Mouse (Mus musculus) liver, embryonic 15.5 days (tissue): ENCODE results near the gene Vmn2r27. TPM values are rescaled to one million over a fixed set of nuclear protein-coding genes. Genes with fewer than 3 reads are reported as not detected.

Experiments
- ATAC-seq: fragments of 200-750 bp; cut with Nextera tagmentation; 2 replicates; pipeline ENCODE4 v1.8.0; 2017; ENCODE audit warnings: moderate number of reproducible peaks, mild to moderate bottlenecking, moderate library complexity; ENCODE audit not compliant: insufficient read depth
- H3K27ac ChIP-seq: fragments of 300-500 bp; sonication (generic); replicated peaks from 2 replicates; pipeline ENCODE4 v1.5.1; 2015; ENCODE audit warnings: mild to moderate bottlenecking, inconsistent platforms
- H3K27me3 ChIP-seq: fragments of 300-500 bp; sonication (generic); 2 replicates; pipeline ENCODE4 v1.6.1; 2015; ENCODE audit warnings: mild to moderate bottlenecking, inconsistent platforms
- H3K36me3 ChIP-seq: fragments of 300-500 bp; sonication (generic); replicated peaks from 2 replicates; pipeline ENCODE4 v1.6.1; 2015; ENCODE audit warnings: moderate library complexity, mild to moderate bottlenecking, inconsistent platforms
- H3K4me1 ChIP-seq: fragments of 300-500 bp; sonication (generic); replicated peaks from 2 replicates; pipeline ENCODE4 v1.6.1; 2015; ENCODE audit warnings: inconsistent platforms
- H3K4me2 ChIP-seq: fragments of 300-500 bp; sonication (generic); 2 replicates; pipeline ENCODE4 v1.6.1; 2015; ENCODE audit warnings: moderate library complexity, mild to moderate bottlenecking, inconsistent platforms
- H3K4me3 ChIP-seq: fragments of 300-500 bp; sonication (generic); replicated peaks from 2 replicates; pipeline ENCODE4 v1.5.1; 2015; ENCODE audit warnings: mild to moderate bottlenecking, inconsistent platforms
- H3K9ac ChIP-seq: fragments of 300-500 bp; sonication (generic); 2 replicates; pipeline ENCODE4 v1.6.1; 2015; ENCODE audit warnings: moderate library complexity, mild to moderate bottlenecking, inconsistent platforms
- H3K9me3 ChIP-seq: fragments of 300-500 bp; sonication (generic); replicated peaks from 2 replicates; pipeline ENCODE4 v1.6.1; 2016; ENCODE audit warnings: inconsistent platforms
- WGBS: fragments of 180-500 bp; shearing (Covaris S2); methylation state at CpG from one replicate; pipeline ENCODE4 v1.1.7; 2015; ENCODE audit warnings: mixed read lengths; ENCODE audit not compliant: insufficient replicate concordance; 5-methylcytosine and 5-hydroxymethylcytosine counted together
- polyA plus RNA-seq: library from polyadenylated mRNA; unstranded; fragments of >200 nt; fragmentation: Nextera tagmentation; extraction: Ambion mirVana; gene quantifications from 2 replicates; pipeline ENCODE4 v1.2.1, GENCODE M21; 2015

Vmn2r27 gene
- polyA plus RNA-seq = not detected in 2 replicates

- Histone ChIP-seq H3K4me3 (no peak within 1 kb of the TSS), H3K4me2 (no peak within 1 kb of the TSS), H3K4me1 (no peaks in the 10 kb centered on the region), H3K9me3 (no peaks in the 10 kb centered on the region), H3K27me3 (no peaks in the 10 kb centered on the region), H3K9ac (no peak within 1 kb of the TSS), H3K36me3 (no peaks in the 10 kb centered on the region), H3K27ac (no peak within 1 kb of the TSS)
- WGBS = 57% methylated on average over 1 of the region's 1 CpGs
- ATAC-seq = no peak
Observed at GRCm38 (mm10) chr6:124231756-124232155, at the start of gene Vmn2r27. TSS of gene Vmn2r27 (minus strand) at chr6:124231856.

- H3K9ac ChIP-seq = no peak overlapping the region
- H3K27me3 ChIP-seq = no peaks in the 10 kb centered on the region
- H3K4me1 ChIP-seq = no peaks in the 10 kb centered on the region
- no peak for ATAC-seq
- no peaks in the 10 kb centered on the region for H3K36me3 ChIP-seq
- H3K4me2 ChIP-seq = no peak overlapping the region
- H3K4me3 ChIP-seq = no peak overlapping the region
- no peaks in the 10 kb centered on the region for H3K9me3 ChIP-seq
- H3K27ac ChIP-seq = no peak overlapping the region
- WGBS = 45% methylated on average over 5 of the region's 5 CpGs
Observed at GRCm38 (mm10) chr6:124278291-124278690, 46.6 kb upstream of the Vmn2r27 start.

- Histone ChIP-seq H3K27ac (no peak overlapping the region), H3K9ac (no peak overlapping the region), H3K4me3 (no peak overlapping the region), H3K36me3 (no peaks in the 10 kb centered on the region), H3K27me3 (no peaks in the 10 kb centered on the region), H3K4me1 (no peaks in the 10 kb centered on the region), H3K4me2 (no peak overlapping the region), H3K9me3 (no peaks in the 10 kb centered on the region)
- WGBS = 63% methylated on average over 5 of the region's 5 CpGs
- no peak for ATAC-seq
Observed at GRCm38 (mm10) chr6:124277641-124278040, 46.0 kb upstream of the Vmn2r27 start.

GRCm38 (mm10) chr6:124273231-124273880, 41.7 kb upstream of the Vmn2r27 start:
- Histone ChIP-seq H3K9me3 (no peaks in the 10 kb centered on the region), H3K27me3 (no peaks in the 10 kb centered on the region), H3K4me3 (no peak overlapping the region), H3K27ac (no peak overlapping the region), H3K4me1 (no peaks in the 10 kb centered on the region), H3K36me3 (no peaks in the 10 kb centered on the region), H3K4me2 (no peak overlapping the region), H3K9ac (no peak overlapping the region)
- peak; percentile 78 for ATAC-seq
- 19% methylated on average over 5 of the region's 5 CpGs for WGBS

GRCm38 (mm10) chr6:124262696-124263095, 31.0 kb upstream of the Vmn2r27 start:
- H3K9me3 ChIP-seq = no peaks in the 10 kb centered on the region
- H3K36me3 ChIP-seq = no peaks in the 10 kb centered on the region
- H3K4me2 ChIP-seq = no peak overlapping the region
- no peaks in the 10 kb centered on the region for H3K4me1 ChIP-seq
- no peak overlapping the region for H3K9ac ChIP-seq
- ATAC-seq = no peak
- WGBS = under 1% methylated on average over 3 of the region's 3 CpGs
- H3K27me3 ChIP-seq = no peaks in the 10 kb centered on the region
- no peak overlapping the region for H3K4me3 ChIP-seq
- no peak overlapping the region for H3K27ac ChIP-seq

GRCm38 (mm10) chr6:124260198-124260931, 28.7 kb upstream of the Vmn2r27 start:
- Histone ChIP-seq H3K27me3 (no peaks in the 10 kb centered on the region), H3K4me3 (no peak overlapping the region), H3K4me2 (no peak overlapping the region), H3K9me3 (no peaks in the 10 kb centered on the region), H3K9ac (no peak overlapping the region), H3K36me3 (no peaks in the 10 kb centered on the region), H3K27ac (no peak overlapping the region), H3K4me1 (no peaks in the 10 kb centered on the region)
- ATAC-seq = no peak
- 24% methylated on average over 10 of the region's 14 CpGs for WGBS

- H3K27me3 ChIP-seq = no peaks in the 10 kb centered on the region
- H3K9ac ChIP-seq = no peak overlapping the region
- no peak overlapping the region for H3K4me3 ChIP-seq
- H3K9me3 ChIP-seq = no peaks in the 10 kb centered on the region
- H3K27ac ChIP-seq = no peak overlapping the region
- no peak overlapping the region for H3K4me2 ChIP-seq
- H3K36me3 ChIP-seq = no peaks in the 10 kb centered on the region
- WGBS = 65% methylated on average over 6 of the region's 6 CpGs
- no peak for ATAC-seq
- H3K4me1 ChIP-seq = no peaks in the 10 kb centered on the region
Observed at GRCm38 (mm10) chr6:124255721-124256470, 24.2 kb upstream of the Vmn2r27 start.

- no peak overlapping the region for H3K4me3 ChIP-seq
- no peak for ATAC-seq
- no peak overlapping the region for H3K4me2 ChIP-seq
- 12% methylated on average over 4 of the region's 4 CpGs for WGBS
- H3K4me1 ChIP-seq = no peaks in the 10 kb centered on the region
- no peaks in the 10 kb centered on the region for H3K27me3 ChIP-seq
- no peak overlapping the region for H3K9ac ChIP-seq
- no peak overlapping the region for H3K27ac ChIP-seq
- H3K36me3 ChIP-seq = no peaks in the 10 kb centered on the region
- no peaks in the 10 kb centered on the region for H3K9me3 ChIP-seq
Observed at GRCm38 (mm10) chr6:124202116-124202515, 29.5 kb downstream of the Vmn2r27 start.

GRCm38 (mm10) chr6:124168499-124169257, 63.0 kb downstream of the Vmn2r27 start:
- no peak overlapping the region for H3K4me3 ChIP-seq
- H3K27me3 ChIP-seq = no peaks in the 10 kb centered on the region
- no peak overlapping the region for H3K4me2 ChIP-seq
- 42% methylated on average over 3 of the region's 3 CpGs for WGBS
- H3K36me3 ChIP-seq = no peaks in the 10 kb centered on the region
- H3K4me1 ChIP-seq = no peaks in the 10 kb centered on the region
- ATAC-seq = no peak
- no peak overlapping the region for H3K9ac ChIP-seq
- no peak overlapping the region for H3K27ac ChIP-seq
- no peaks in the 10 kb centered on the region for H3K9me3 ChIP-seq

- 46% methylated on average over 2 of the region's 2 CpGs for WGBS
- H3K36me3 ChIP-seq = no peaks in the 10 kb centered on the region
- no peak overlapping the region for H3K9ac ChIP-seq
- no peak for ATAC-seq
- no peak overlapping the region for H3K27ac ChIP-seq
- no peaks in the 10 kb centered on the region for H3K4me1 ChIP-seq
- H3K9me3 ChIP-seq = no peaks in the 10 kb centered on the region
- H3K4me2 ChIP-seq = no peak overlapping the region
- H3K27me3 ChIP-seq = no peaks in the 10 kb centered on the region
- H3K4me3 ChIP-seq = no peak overlapping the region
Observed at GRCm38 (mm10) chr6:124166596-124166995, 65.1 kb downstream of the Vmn2r27 start.

GRCm38 (mm10) chr6:124149808-124150207, 81.8 kb downstream of the Vmn2r27 start:
- no peaks in the 10 kb centered on the region for H3K9me3 ChIP-seq
- no peak overlapping the region for H3K27ac ChIP-seq
- no peak for ATAC-seq
- no peaks in the 10 kb centered on the region for H3K36me3 ChIP-seq
- 21% methylated on average over 1 of the region's 1 CpGs for WGBS
- no peak overlapping the region for H3K4me3 ChIP-seq
- no peaks in the 10 kb centered on the region for H3K4me1 ChIP-seq
- no peak overlapping the region for H3K9ac ChIP-seq
- no peak overlapping the region for H3K4me2 ChIP-seq
- no peaks in the 10 kb centered on the region for H3K27me3 ChIP-seq
